Mouse (Mus musculus): ENCODE measurements at regions not wholly inside any gene's neighbourhood (a gene's known extent, or its start where the extent isn't known, plus 50 kb on each side); places are given as distances from the start of the nearest gene placed in this dataset.

DNA sequence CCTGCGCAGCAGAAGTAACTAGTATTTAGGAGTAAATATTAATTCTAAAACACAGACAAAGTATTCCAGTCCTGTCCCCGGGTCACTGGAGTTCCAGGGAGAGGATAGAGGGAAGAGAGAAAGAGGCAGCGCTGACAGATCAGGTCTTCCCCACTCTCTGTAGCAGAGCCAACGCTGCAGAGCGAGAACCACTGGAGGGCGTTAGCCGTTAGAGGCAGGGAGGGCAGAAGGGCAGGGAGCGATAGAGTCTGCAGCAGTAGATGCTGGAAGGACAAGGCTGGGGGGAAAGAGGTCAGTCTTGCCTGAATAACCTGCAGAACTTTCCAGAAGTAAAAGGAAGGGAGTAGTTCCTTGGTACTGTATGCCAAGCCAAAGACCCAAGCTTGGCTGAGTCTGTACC lies 64.2 kb upstream of the Laptm4a start:
- WGBS = 43% methylated on average over 8 of the region's 8 CpGs
- Histone ChIP-seq H3K36me3 (replicated peaks; ENCODE audit: control insufficient read depth, insufficient read depth) (no peaks in the 10 kb centered on the region), H3K27me3 (ENCODE audit: control insufficient read depth, insufficient read depth, low read length) (no peaks in the 10 kb centered on the region), H3K27ac (no peak overlapping the region), H3K4me3 (replicated peaks; ENCODE audit: low read length) (no peak overlapping the region), H3K4me1 (replicated peaks; ENCODE audit: control insufficient read depth, insufficient read depth, low read length) (no peaks in the 10 kb centered on the region), H3K9me3 (ENCODE audit: control insufficient read depth, low read length) (no peaks in the 10 kb centered on the region), H3K4me2 (replicated peaks) (no peak overlapping the region), H3K9ac (no peak overlapping the region)
- no peak for DNase-seq (ENCODE audit: low spot score)
- no peak for ATAC-seq (ENCODE audit: low FRiP score)

DNA sequence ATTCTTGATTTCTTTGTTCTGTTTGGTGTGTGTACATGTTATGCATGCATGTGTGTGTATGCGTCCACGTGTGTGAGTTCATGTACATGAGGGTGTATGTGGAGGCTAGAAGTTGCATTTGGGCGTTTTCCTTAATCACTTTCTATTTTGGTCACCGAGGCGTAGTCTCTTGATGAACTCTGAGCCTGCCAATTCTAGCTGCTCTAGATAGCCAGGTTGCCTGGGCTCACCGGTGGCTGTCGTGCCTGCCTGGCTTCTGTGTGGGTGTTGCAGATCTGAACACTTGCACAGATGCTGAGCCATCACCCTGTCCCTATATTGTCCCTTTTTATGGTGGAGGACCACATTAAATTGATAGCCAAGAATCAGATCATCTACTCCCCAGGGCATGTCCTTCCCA lies 62.7 kb upstream of the Laptm4a start:
- Histone ChIP-seq H3K9ac (0 out of 2 replicates have a peak overlapping the region, but pooled peaks have one; percentile 13), H3K4me3 (replicated peaks; ENCODE audit: low read length) (no peak overlapping the region), H3K9me3 (ENCODE audit: control insufficient read depth, low read length) (no peaks in the 10 kb centered on the region), H3K36me3 (replicated peaks; ENCODE audit: control insufficient read depth, insufficient read depth) (no peaks in the 10 kb centered on the region), H3K4me1 (replicated peaks; ENCODE audit: control insufficient read depth, insufficient read depth, low read length) (no peaks in the 10 kb centered on the region), H3K4me2 (replicated peaks) (no peak overlapping the region), H3K27me3 (ENCODE audit: control insufficient read depth, insufficient read depth, low read length) (no peaks in the 10 kb centered on the region), H3K27ac (no peak overlapping the region)
- no peak for ATAC-seq (ENCODE audit: low FRiP score)
- WGBS = 84% methylated on average over 7 of the region's 7 CpGs
- no peak for DNase-seq (ENCODE audit: low spot score)

DNA sequence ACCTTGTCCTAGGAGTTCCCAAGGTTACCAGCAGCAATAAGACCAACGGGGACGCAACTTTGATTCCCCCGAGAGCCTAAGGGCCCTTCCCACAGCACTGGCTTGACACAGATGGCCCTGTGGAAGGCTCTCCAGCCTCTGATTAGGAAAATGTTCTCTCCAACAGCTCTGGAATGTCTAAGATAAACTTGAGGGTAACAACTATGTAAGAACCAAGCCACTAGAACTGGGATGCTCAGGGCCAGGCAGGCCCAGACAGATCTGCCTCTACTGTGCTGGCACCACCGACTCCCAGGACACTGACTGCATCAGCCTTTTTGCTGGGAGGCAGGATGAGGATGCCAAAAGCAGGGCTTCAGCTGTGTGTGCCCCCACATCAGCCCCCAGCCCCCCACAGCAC lies 61.9 kb upstream of the Laptm4a start:
- no peak overlapping the region for H3K4me2 ChIP-seq (replicated peaks)
- H3K4me3 ChIP-seq (replicated peaks; ENCODE audit: low read length) = no peak overlapping the region
- H3K27me3 ChIP-seq (ENCODE audit: control insufficient read depth, insufficient read depth, low read length) = no peaks in the 10 kb centered on the region
- H3K4me1 ChIP-seq (replicated peaks; ENCODE audit: control insufficient read depth, insufficient read depth, low read length) = no peaks in the 10 kb centered on the region
- DNase-seq (ENCODE audit: low spot score) = no peak
- no peaks in the 10 kb centered on the region for H3K36me3 ChIP-seq (replicated peaks; ENCODE audit: control insufficient read depth, insufficient read depth)
- no peak overlapping the region for H3K9ac ChIP-seq
- no peak for ATAC-seq (ENCODE audit: low FRiP score)
- WGBS = 82% methylated on average over 4 of the region's 4 CpGs
- H3K9me3 ChIP-seq (ENCODE audit: control insufficient read depth, low read length) = no peaks in the 10 kb centered on the region
- no peak overlapping the region for H3K27ac ChIP-seq

DNA sequence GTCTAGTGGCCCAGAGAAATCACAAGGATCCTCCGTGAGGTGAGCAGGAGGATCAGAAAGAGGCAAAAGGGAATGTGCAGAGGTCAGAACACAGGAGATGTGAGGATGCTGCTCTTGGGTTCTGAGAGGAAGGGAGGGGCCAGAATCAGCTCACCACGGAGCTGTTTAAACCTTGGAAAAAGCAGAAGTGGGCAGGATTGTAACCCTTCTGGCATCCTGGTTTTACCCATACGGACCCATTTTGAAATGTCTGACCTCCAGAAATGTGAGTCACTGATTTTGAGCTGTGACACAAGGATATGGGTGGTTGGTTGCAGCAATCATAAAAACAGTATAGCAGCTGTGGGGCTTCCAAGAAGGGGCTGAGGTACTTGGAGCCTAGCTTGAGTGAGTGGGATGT lies 56.6 kb upstream of the Laptm4a start:
- ATAC-seq (ENCODE audit: low FRiP score) (no peak), DNase-seq (ENCODE audit: low spot score) (no peak)
- Histone ChIP-seq H3K4me1 (replicated peaks; ENCODE audit: control insufficient read depth, insufficient read depth, low read length) (no peaks in the 10 kb centered on the region), H3K9ac (no peak overlapping the region), H3K4me2 (replicated peaks) (no peak overlapping the region), H3K9me3 (ENCODE audit: control insufficient read depth, low read length) (no peaks in the 10 kb centered on the region), H3K36me3 (replicated peaks; ENCODE audit: control insufficient read depth, insufficient read depth) (no peaks in the 10 kb centered on the region), H3K27ac (no peak overlapping the region), H3K27me3 (ENCODE audit: control insufficient read depth, insufficient read depth, low read length) (no peaks in the 10 kb centered on the region), H3K4me3 (replicated peaks; ENCODE audit: low read length) (no peak overlapping the region)
- 73% methylated on average over 3 of the region's 3 CpGs for WGBS

DNA sequence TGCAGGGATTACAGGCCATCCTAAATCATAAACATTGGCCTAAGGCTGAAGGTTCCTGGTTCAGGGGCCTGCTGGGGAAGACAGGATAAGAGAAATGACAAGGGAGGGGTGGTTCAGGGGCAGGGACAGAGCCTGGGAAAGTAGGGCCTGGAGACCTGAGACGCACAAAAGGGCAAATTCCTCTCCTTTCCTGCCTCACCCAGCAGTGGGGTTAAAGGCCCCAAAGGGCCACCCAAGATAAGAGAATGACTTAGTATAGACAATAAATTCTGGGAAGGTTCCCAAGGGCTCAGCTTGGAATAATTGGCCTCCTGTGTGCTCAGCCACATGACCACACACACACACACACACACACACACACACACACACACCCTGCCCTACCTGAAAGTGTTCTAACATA lies 56.2 kb upstream of the Laptm4a start:
- WGBS = 73% methylated on average over 1 of the region's 1 CpGs
- Histone ChIP-seq H3K36me3 (replicated peaks; ENCODE audit: control insufficient read depth, insufficient read depth) (no peaks in the 10 kb centered on the region), H3K9me3 (ENCODE audit: control insufficient read depth, low read length) (no peaks in the 10 kb centered on the region), H3K27me3 (ENCODE audit: control insufficient read depth, insufficient read depth, low read length) (no peaks in the 10 kb centered on the region), H3K27ac (no peak overlapping the region), H3K4me3 (replicated peaks; ENCODE audit: low read length) (no peak overlapping the region), H3K9ac (no peak overlapping the region), H3K4me2 (replicated peaks) (no peak overlapping the region), H3K4me1 (replicated peaks; ENCODE audit: control insufficient read depth, insufficient read depth, low read length) (no peaks in the 10 kb centered on the region)
- ATAC-seq (ENCODE audit: low FRiP score) = no peak
- no peak for DNase-seq (ENCODE audit: low spot score)

DNA sequence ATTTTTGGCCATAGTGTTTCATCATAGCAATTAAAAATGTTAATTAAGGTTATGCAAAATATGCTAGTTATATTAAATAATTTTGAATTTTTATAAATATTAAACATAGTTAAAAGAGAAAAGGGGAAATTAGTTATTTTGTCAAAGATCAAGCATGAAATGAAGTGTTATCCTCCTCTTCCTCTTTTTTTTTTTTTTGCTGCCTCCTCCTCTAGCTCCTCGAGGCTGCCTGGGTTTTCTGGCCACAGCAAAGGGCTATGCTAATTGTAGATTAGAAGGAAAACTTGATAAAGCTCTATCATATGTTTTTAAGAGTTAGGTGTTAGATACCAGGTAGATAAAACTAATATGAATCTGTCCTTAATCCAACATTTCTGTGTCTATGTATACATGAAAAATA lies 54.4 kb upstream of the Laptm4a start:
- ATAC-seq (ENCODE audit: low FRiP score) (no peak), DNase-seq (ENCODE audit: low spot score) (no peak)
- Histone ChIP-seq H3K36me3 (replicated peaks; ENCODE audit: control insufficient read depth, insufficient read depth) (no peaks in the 10 kb centered on the region), H3K4me2 (replicated peaks) (no peak overlapping the region), H3K4me1 (replicated peaks; ENCODE audit: control insufficient read depth, insufficient read depth, low read length) (no peaks in the 10 kb centered on the region), H3K27ac (no peak overlapping the region), H3K9ac (no peak overlapping the region), H3K4me3 (replicated peaks; ENCODE audit: low read length) (no peak overlapping the region), H3K9me3 (ENCODE audit: control insufficient read depth, low read length) (no peaks in the 10 kb centered on the region), H3K27me3 (ENCODE audit: control insufficient read depth, insufficient read depth, low read length) (no peaks in the 10 kb centered on the region)
- 62% methylated on average over 1 of the region's 1 CpGs for WGBS

DNA sequence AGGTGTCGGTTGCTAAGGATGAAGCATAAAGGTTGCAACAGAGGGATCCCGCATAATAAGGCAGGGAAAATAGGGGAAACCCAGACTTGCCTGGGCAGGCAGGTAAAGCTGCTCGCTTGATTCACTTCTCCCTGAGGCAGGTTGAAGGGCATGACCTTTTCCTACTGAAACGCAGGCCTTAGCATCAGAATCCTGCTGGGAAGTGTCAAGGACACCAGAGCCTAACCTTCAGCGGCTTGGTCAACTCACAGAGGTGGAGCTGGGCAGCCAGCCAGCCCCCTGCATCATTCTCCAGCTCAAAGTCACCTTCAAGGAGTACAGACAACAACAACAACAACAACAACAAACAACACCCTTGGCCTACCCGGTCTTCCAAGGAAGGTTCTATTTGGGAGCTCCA lies 52.8 kb upstream of the Laptm4a start:
- ATAC-seq (ENCODE audit: low FRiP score) (no peak), DNase-seq (ENCODE audit: low spot score) (no peak)
- Histone ChIP-seq H3K4me1 (replicated peaks; ENCODE audit: control insufficient read depth, insufficient read depth, low read length) (no peaks in the 10 kb centered on the region), H3K27me3 (ENCODE audit: control insufficient read depth, insufficient read depth, low read length) (no peaks in the 10 kb centered on the region), H3K27ac (no peak overlapping the region), H3K36me3 (replicated peaks; ENCODE audit: control insufficient read depth, insufficient read depth) (no peaks in the 10 kb centered on the region), H3K9me3 (ENCODE audit: control insufficient read depth, low read length) (no peaks in the 10 kb centered on the region), H3K4me3 (replicated peaks; ENCODE audit: low read length) (no peak overlapping the region), H3K4me2 (replicated peaks) (no peak overlapping the region), H3K9ac (no peak overlapping the region)
- WGBS = 75% methylated on average over 6 of the region's 6 CpGs

DNA sequence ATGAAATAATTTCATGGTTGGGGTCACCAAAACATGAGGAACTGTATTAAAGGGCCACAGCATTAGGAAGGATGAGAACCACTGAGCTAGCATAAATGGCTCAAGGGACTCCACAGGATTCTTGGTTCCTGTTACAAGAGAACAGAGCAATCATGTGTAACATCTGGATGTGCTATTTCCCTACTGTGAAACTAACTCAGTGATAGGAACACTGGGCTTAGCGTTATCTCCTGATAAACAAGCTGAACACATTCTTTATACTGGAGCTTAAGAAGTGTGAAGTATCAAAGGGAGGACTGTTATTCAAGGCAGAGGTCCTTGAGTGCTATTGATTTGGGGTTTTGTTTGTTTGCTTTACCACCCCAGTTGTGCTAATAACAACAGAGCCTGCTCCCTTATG lies 52.3 kb upstream of the Laptm4a start:
- H3K9ac ChIP-seq = no peak overlapping the region
- no peak for DNase-seq (ENCODE audit: low spot score)
- no peaks in the 10 kb centered on the region for H3K9me3 ChIP-seq (ENCODE audit: control insufficient read depth, low read length)
- H3K4me1 ChIP-seq (replicated peaks; ENCODE audit: control insufficient read depth, insufficient read depth, low read length) = no peaks in the 10 kb centered on the region
- H3K4me2 ChIP-seq (replicated peaks) = no peak overlapping the region
- no peaks in the 10 kb centered on the region for H3K27me3 ChIP-seq (ENCODE audit: control insufficient read depth, insufficient read depth, low read length)
- H3K27ac ChIP-seq = no peak overlapping the region
- no peak for ATAC-seq (ENCODE audit: low FRiP score)
- 77% methylated on average over 1 of the region's 1 CpGs for WGBS
- H3K4me3 ChIP-seq (replicated peaks; ENCODE audit: low read length) = no peak overlapping the region
- H3K36me3 ChIP-seq (replicated peaks; ENCODE audit: control insufficient read depth, insufficient read depth) = no peaks in the 10 kb centered on the region
